Mouse (Mus musculus) cerebellum, postnatal 10 days (tissue): Measurements from ENCODE around the gene Nrgn.

Experiments used
- DNase-seq, 2 experiments: peaks; one replicate each; pipeline ENCODE4 v3.0.0; 2021; ENCODE audit warnings: mixed read lengths in 2 of 2

The Nrgn gene

GRCm38 (mm10) chr9:37554279-37554678, 1.6 kb upstream of the Nrgn start:
- DNase-seq, result no peak

GRCm38 (mm10) chr9:37551751-37552531, 763 bp downstream of the Nrgn start:
- no peak for DNase-seq

- no peak for DNase-seq
Observed at GRCm38 (mm10) chr9:37550435-37550834, 2.3 kb downstream of the Nrgn start.

GRCm38 (mm10) chr9:37546889-37547288, 5.8 kb downstream of the Nrgn start:
- peak in 1 of 2 experiments; percentile 15 for DNase-seq

- no peak for DNase-seq
Observed at GRCm38 (mm10) chr9:37545847-37546452, 6.8 kb downstream of the Nrgn start.

- DNase-seq, result peak in 1 of 2 experiments; percentile 18
Observed at GRCm38 (mm10) chr9:37545166-37545610, 7.5 kb downstream of the Nrgn start.

GRCm38 (mm10) chr9:37544447-37545165, 8.1 kb downstream of the Nrgn start:
- peak; percentile 79 to 80 for DNase-seq

GRCm38 (mm10) chr9:37543869-37544440, 8.7 kb downstream of the Nrgn start:
- DNase-seq, result peak in 1 of 2 experiments; percentile 8

GRCm38 (mm10) chr9:37541851-37542642, 10.7 kb downstream of the Nrgn start:
- DNase-seq, result no peak

- no peak for DNase-seq
Observed at GRCm38 (mm10) chr9:37540701-37541575, 11.8 kb downstream of the Nrgn start.

GRCm38 (mm10) chr9:37540226-37540625, 12.5 kb downstream of the Nrgn start:
- no peak for DNase-seq

- no peak for DNase-seq
Observed at GRCm38 (mm10) chr9:37539170-37540025, 13.3 kb downstream of the Nrgn start, which contains the start of gene Vsig2. Vsig2 (plus strand) TSS chr9:37539255.

- no peak for DNase-seq
Observed at GRCm38 (mm10) chr9:37537658-37538250, 14.9 kb downstream of the Nrgn start.

- DNase-seq, result no peak
Observed at GRCm38 (mm10) chr9:37536851-37537250, 15.9 kb downstream of the Nrgn start.

GRCm38 (mm10) chr9:37530888-37531705, 21.6 kb downstream of the Nrgn start:
- DNase-seq, result peak; percentile 58

- peak; percentile 64 to 72 for DNase-seq
Observed at GRCm38 (mm10) chr9:37530031-37530887, 22.4 kb downstream of the Nrgn start.

GRCm38 (mm10) chr9:37528225-37528970, 24.3 kb downstream of the Nrgn start:
- no peak for DNase-seq
